Mouse (Mus musculus): Measurements from ENCODE around the gene Sema4d.

- no peak for TF ChIP-seq HCFC1 (IDR thresholded peaks at IDR 0.05; ENCODE audit: borderline replicate concordance, insufficient read depth, low read length)
- TF ChIP-seq CHD2 (IDR thresholded peaks at IDR 0.05; ENCODE audit: low read depth, low read length): no peak
Measured at GRCm38 (mm10) chr13:51677630-51678185, 115.8 kb downstream of the Sema4d start.
